In genomic region chr5:131277227-131277626, GRCm38 (mm10) we compare ENCODE assay signal across 10 mouse cellular contexts. TPM values are rescaled to one million over a fixed set of nuclear protein-coding genes. Genes with fewer than 3 reads are reported as not detected.
DNase-seq lines count a peak whose midpoint lies in the region; ATAC-seq lines count a peak whose summit lies in the region.
"Had no signal": no experiment of that assay in that cellular context is flagged by ENCODE, and none has a peak within 500 bp of the region (broad histone marks: within the 10 kb centered on the region; RNA-seq: fewer than 3 reads in every experiment).

No protein-coding gene starts in this region.

- H3K9me3 ChIP-seq in midbrain, embryonic 14.5 days (ENCODE audit: control insufficient read depth, low read length), result no peaks in the 10 kb centered on the region
- no peaks in the 10 kb centered on the region for H3K9me3 ChIP-seq in midbrain, embryonic 15.5 days
- H3K9me3 ChIP-seq in intestine, embryonic 15.5 days, result no peaks in the 10 kb centered on the region

- H3K27me3 ChIP-seq in midbrain, embryonic 14.5 days (ENCODE audit: control insufficient read depth, insufficient read depth, low read length), result no peaks in the 10 kb centered on the region
- no peaks in the 10 kb centered on the region for H3K27me3 ChIP-seq in midbrain, embryonic 15.5 days (replicated peaks)
- H3K27me3 ChIP-seq in intestine, embryonic 15.5 days (replicated peaks), result no peaks in the 10 kb centered on the region
- H3K27me3 ChIP-seq: liver, embryonic 13.5 days had no signal

- no peaks in the 10 kb centered on the region for H3K36me3 ChIP-seq in midbrain, embryonic 14.5 days (ENCODE audit: control insufficient read depth, insufficient read depth, low read length)
- no peaks in the 10 kb centered on the region for H3K36me3 ChIP-seq in midbrain, embryonic 15.5 days (replicated peaks)
- no peaks in the 10 kb centered on the region for H3K36me3 ChIP-seq in intestine, embryonic 15.5 days
- H3K36me3 ChIP-seq: liver, embryonic 13.5 days had no signal

- H3K9ac ChIP-seq in midbrain, embryonic 14.5 days (replicated peaks; ENCODE audit: low read length), result no peak overlapping the region
- H3K9ac ChIP-seq in midbrain, embryonic 15.5 days, result no peak overlapping the region
- H3K9ac ChIP-seq in intestine, embryonic 15.5 days, result no peak overlapping the region
- H3K9ac ChIP-seq: liver, embryonic 13.5 days had no signal

- no peak overlapping the region for H3K4me3 ChIP-seq in midbrain, embryonic 14.5 days (replicated peaks; ENCODE audit: low read depth, low read length)
- no peak overlapping the region for H3K4me3 ChIP-seq in midbrain, embryonic 15.5 days
- no peak overlapping the region for H3K4me3 ChIP-seq in intestine, embryonic 15.5 days (replicated peaks)
- H3K4me3 ChIP-seq: liver, embryonic 13.5 days had no signal

- ATAC-seq in frontal cortex, adult (ENCODE audit: low TSS enrichment), result no peak
- no peak for ATAC-seq in midbrain, embryonic 14.5 days (ENCODE audit: low FRiP score, low TSS enrichment)
- no peak for ATAC-seq in midbrain, embryonic 15.5 days (replicated peaks)
- no peak for ATAC-seq in intestine, embryonic 15.5 days
- ATAC-seq: inflammation-experienced regulatory T-cells, adult 6 months had no signal

- no peaks in the 10 kb centered on the region for H3K4me1 ChIP-seq in midbrain, embryonic 14.5 days (ENCODE audit: control insufficient read depth, insufficient read depth, low read length)
- H3K4me1 ChIP-seq in midbrain, embryonic 15.5 days, result peaks cover 2% of the 10 kb centered on the region; the same call in 1 of the 2 replicates
- no peaks in the 10 kb centered on the region for H3K4me1 ChIP-seq in intestine, embryonic 15.5 days (replicated peaks)
- H3K4me1 ChIP-seq: liver, embryonic 13.5 days had no signal

- DNase-seq in frontal cortex, postnatal 36 days (ENCODE audit: low spot score in 2 of 2), result peak; percentile 47 to 59
- peak; percentile 24 for DNase-seq in midbrain, embryonic 14.5 days
- peak; percentile 42 to 58 for DNase-seq in left cerebral cortex, adult 18-20 months (ENCODE audit: low spot score in 2 of 2)
- DNase-seq in right cerebral cortex, postnatal 4 days, result peak; percentile 52
- no peak for DNase-seq in c-Kit-positive CD71-positive TER-119-positive erythroid progenitor cells, embryonic 14.5 days (ENCODE audit: low spot score)
- DNase-seq: liver, embryonic 13.5 days had no signal

- WGBS in midbrain, embryonic 14.5 days, result 74% methylated on average over 7 of the region's 7 CpGs
- 61% methylated on average over 7 of the region's 7 CpGs for WGBS in midbrain, embryonic 15.5 days
- WGBS in intestine, embryonic 15.5 days, result 67% methylated on average over 7 of the region's 7 CpGs

- no peak overlapping the region for H3K4me2 ChIP-seq in midbrain, embryonic 14.5 days (ENCODE audit: low read length)
- H3K4me2 ChIP-seq in midbrain, embryonic 15.5 days, result no peak overlapping the region
- H3K4me2 ChIP-seq in intestine, embryonic 15.5 days (replicated peaks), result no peak overlapping the region
- H3K4me2 ChIP-seq: liver, embryonic 13.5 days had no signal

- H3K27ac ChIP-seq in midbrain, embryonic 14.5 days (replicated peaks; ENCODE audit: low read depth, low read length), result no peak overlapping the region
- H3K27ac ChIP-seq in midbrain, embryonic 15.5 days, result no peak overlapping the region
- H3K27ac ChIP-seq in intestine, embryonic 15.5 days, result no peak overlapping the region
- H3K27ac ChIP-seq: liver, embryonic 13.5 days had no signal

RNA-seq across cellular contexts. Expression of gene Galnt17, which starts 31.1 kb away (rescaled TPM):
- polyA plus RNA-seq in midbrain, embryonic 14.5 days (2014; fragmentation: Nextera tagmentation; extraction: Ambion mirVana), result 4.5 and 5.8 TPM in 2 replicates
- 5.8 and 7.5 TPM in 2 replicates for polyA plus RNA-seq in midbrain, embryonic 15.5 days (2015; fragmentation: Nextera tagmentation; extraction: Ambion mirVana)
- 10 to 100 TPM; 32.3 to 35.2 TPM for total RNA-seq in left cerebral cortex, adult 18-20 months (2021)
- 0.68 and 0.93 TPM in 2 replicates for polyA plus RNA-seq in intestine, embryonic 15.5 days (2015; fragmentation: Nextera tagmentation; extraction: Ambion mirVana)
- polyA plus RNA-seq: inflammation-experienced regulatory T-cells, adult 6 months had no signal
